Mouse (Mus musculus): ENCODE data around the gene Capn5. TPM values are rescaled to one million over a fixed set of nuclear protein-coding genes. Genes with fewer than 3 reads are reported as not detected.

Capn5 gene
- 23.6 and 29.4 TPM in 2 replicates for polyA plus RNA-seq (2015; fragmentation: Nextera tagmentation; extraction: Ambion mirVana)

DNA sequence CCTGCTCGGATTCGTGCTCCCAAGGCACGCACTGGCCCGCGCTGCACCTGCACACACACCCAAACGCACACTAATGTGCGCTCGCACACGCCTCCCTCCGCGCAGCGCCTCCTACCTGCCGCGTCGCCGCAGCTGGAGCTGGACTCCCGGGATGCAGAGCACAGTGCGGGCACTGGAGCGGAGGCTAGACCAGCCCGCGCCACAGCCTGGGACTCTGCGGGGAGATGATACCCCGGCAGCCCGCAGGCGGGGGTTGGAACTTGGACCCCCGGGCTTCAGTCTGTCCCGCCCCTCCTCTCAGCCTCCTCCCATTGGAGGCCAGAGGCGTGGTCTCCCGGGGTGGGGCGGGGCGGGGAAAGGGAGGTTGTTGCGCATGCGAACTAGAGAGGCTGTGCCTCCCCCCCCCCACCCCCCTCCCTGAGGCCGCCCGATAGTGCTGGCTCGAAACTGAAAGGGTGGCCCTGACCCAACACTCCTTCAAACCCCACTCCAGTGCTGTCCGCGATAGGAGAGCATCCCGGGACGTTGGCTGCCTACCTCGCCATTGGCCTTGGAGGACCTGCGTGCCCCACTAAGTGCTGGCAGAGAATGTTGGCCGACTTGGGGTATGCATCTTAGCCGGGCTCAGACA, at the start of gene Capn5:
Capn5 (minus strand) TSS at position 346 of the 631 bp plus-strand sequence.
- H3K27ac ChIP-seq (replicated peaks): peak within 1 kb of the TSS; percentile 67

DNA sequence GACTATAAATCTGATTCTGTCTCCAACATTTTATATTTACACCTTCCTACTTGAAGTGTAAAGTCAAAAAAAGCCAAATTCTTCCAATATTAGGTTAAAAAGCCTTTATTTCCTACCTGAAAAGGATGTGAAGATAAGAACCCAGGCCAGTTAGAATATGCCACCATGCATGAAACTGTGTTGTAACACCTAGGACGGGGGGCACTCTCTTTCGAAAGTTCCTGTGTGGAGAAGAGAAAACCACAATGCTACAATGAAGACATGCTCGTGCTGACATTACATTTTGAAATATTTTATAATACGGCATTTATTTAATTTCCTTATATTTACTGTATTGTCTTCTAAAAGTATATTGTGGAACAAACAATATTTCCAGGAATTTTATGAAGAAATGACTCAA, 45.7 kb upstream of the Capn5 start:
- Histone ChIP-seq H3K27me3 (replicated peaks) (no peaks in the 10 kb centered on the region), H3K36me3 (no peaks in the 10 kb centered on the region; the same call in 1 of the 2 replicates), H3K9me3 (replicated peaks) (no peaks in the 10 kb centered on the region), H3K27ac (replicated peaks) (no peak overlapping the region), H3K4me1 (no peaks in the 10 kb centered on the region), H3K4me3 (replicated peaks) (no peak overlapping the region), H3K9ac (replicated peaks) (no peak overlapping the region), H3K4me2 (no peak overlapping the region)
- WGBS: 92% methylated on average over 4 of the region's 4 CpGs
- ATAC-seq (ENCODE audit: low FRiP score): no peak

More for the DNA sequence above, at the start of gene Capn5:
- Histone ChIP-seq H3K4me3 (replicated peaks) (peak within 1 kb of the TSS; percentile 96), H3K9me3 (replicated peaks) (no peaks in the 10 kb centered on the region), H3K36me3 (no peaks in the 10 kb centered on the region), H3K9ac (replicated peaks) (peak within 1 kb of the TSS; percentile 89), H3K4me1 (peaks cover 38% of the 10 kb centered on the region), H3K4me2 (peak within 1 kb of the TSS; percentile 74), H3K27me3 (replicated peaks) (no peaks in the 10 kb centered on the region)
- WGBS: under 1% methylated on average over 40 of the region's 44 CpGs
- peak; percentile 88 for ATAC-seq (ENCODE audit: low FRiP score)

DNA sequence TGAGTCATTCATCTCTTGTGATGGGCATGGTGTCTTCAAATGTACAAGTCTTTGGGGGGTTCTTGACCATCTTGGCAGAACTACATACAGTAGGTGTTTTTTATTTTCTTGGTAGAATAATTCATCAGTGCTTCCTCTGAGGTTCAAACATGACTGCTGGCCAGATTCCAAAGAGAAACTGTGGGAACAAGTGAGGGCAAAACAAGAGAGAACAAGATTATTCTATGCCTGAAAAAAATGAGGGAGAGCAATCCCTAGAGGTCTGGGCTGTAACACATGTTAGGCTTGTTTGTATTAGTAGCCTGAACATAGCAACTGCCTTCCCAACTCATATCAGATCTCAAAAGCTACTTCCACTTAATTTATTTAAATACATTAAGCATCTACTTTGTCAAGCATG, 38.6 kb upstream of the Capn5 start:
- ATAC-seq (ENCODE audit: low FRiP score): no peak
- H3K4me3 ChIP-seq (replicated peaks): no peak overlapping the region

DNA sequence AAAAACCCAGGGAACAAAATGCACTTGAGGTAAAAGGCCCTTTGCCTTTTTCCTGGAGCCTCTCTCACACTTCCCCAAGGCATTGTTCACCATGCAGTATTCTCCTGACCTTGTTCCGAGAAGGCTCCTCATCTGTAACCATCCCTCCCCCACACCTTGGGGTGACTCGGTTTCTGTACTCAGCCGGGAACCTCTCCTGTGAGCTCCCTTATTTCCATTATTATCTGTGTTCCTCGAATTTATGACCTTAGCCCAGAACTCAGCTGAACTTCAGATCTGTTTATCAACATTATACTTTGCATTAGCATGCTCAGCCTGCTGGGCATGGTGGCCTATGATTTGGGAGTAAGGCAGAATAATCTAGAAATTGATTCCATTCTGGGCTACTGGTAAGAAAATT, 24.9 kb upstream of the Capn5 start:
- no peak for ATAC-seq (ENCODE audit: low FRiP score)
- 69% methylated on average over 4 of the region's 4 CpGs for WGBS
- no peak overlapping the region for H3K9ac ChIP-seq (replicated peaks)
- H3K36me3 ChIP-seq: no peaks in the 10 kb centered on the region
- H3K4me2 ChIP-seq: no peak overlapping the region
- H3K4me1 ChIP-seq: no peaks in the 10 kb centered on the region
- H3K27me3 ChIP-seq (replicated peaks): no peaks in the 10 kb centered on the region; the same call in 1 of the 2 replicates
- H3K27ac ChIP-seq (replicated peaks): no peak overlapping the region
- no peaks in the 10 kb centered on the region for H3K9me3 ChIP-seq (replicated peaks)
- no peak overlapping the region for H3K4me3 ChIP-seq (replicated peaks)

More for the DNA sequence above, 38.6 kb upstream of the Capn5 start:
- no peak overlapping the region for H3K4me2 ChIP-seq
- H3K9me3 ChIP-seq (replicated peaks): no peaks in the 10 kb centered on the region
- H3K27me3 ChIP-seq (replicated peaks): no peaks in the 10 kb centered on the region
- H3K4me1 ChIP-seq: 0 out of 2 replicates have a peak, but pooled peaks cover 3% of the 10 kb centered on the region
- no peak overlapping the region for H3K9ac ChIP-seq (replicated peaks)
- no peak overlapping the region for H3K27ac ChIP-seq (replicated peaks)
- H3K36me3 ChIP-seq: no peaks in the 10 kb centered on the region; the same call in 1 of the 2 replicates

DNA sequence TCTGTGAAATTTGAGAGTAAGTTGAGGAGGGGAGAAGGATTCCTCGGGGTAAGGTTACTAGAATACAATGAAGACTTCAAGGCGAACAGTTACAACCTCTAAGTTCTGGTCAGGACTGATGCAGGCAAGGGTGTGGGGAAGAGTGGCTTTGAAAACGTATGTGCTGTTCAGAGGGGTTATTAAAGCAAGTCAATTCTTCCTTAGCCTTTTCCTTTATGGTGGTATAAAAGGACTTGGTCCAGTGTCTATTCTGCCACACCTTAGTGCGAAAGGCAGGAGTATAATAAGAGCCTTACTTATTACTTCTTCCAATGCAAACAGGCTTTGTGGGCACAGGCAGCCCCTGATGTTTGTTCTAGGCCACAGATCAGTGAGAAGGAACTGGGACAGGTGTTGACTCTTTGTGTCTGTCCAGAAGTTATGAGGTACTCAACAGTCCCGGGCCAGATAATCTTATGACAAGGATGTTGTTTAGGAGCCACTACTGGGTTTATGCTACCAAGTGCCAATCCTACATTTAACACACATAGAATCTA, 23.5 kb upstream of the Capn5 start:
- H3K9me3 ChIP-seq (replicated peaks): no peaks in the 10 kb centered on the region
- WGBS: 80% methylated on average over 5 of the region's 5 CpGs
- no peak overlapping the region for H3K27ac ChIP-seq (replicated peaks)
- no peak overlapping the region for H3K4me3 ChIP-seq (replicated peaks)
- H3K9ac ChIP-seq (replicated peaks): no peak overlapping the region
- H3K36me3 ChIP-seq: no peaks in the 10 kb centered on the region
- peaks cover 2% of the 10 kb centered on the region; the same call in 1 of the 2 replicates for H3K27me3 ChIP-seq (replicated peaks)
- no peak overlapping the region for H3K4me2 ChIP-seq
- ATAC-seq (ENCODE audit: low FRiP score): no peak
- no peaks in the 10 kb centered on the region for H3K4me1 ChIP-seq

DNA sequence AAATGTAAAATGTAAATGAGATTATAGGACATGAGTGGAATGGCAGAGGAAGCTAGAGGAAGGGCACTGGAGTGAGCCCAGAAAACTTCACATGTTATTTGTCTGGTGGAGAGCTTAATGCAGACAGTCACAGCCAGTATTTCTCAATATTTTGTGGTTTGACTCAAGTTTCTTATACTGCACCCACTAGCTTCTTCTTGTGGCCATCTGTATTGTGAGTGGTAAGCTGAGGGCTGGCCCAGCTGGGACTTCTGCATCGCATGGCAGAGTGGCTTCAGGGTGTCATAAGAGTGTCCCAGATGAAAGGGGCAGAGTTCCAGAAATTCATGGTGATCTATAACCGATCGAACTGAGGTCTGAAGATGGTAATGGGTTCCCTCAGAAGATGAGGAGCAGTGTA, 22.3 kb upstream of the Capn5 start:
- no peak overlapping the region for H3K4me2 ChIP-seq
- 90% methylated on average over 3 of the region's 3 CpGs for WGBS
- ATAC-seq (ENCODE audit: low FRiP score): no peak
- H3K4me3 ChIP-seq (replicated peaks): no peak overlapping the region
- no peaks in the 10 kb centered on the region for H3K4me1 ChIP-seq
- H3K9me3 ChIP-seq (replicated peaks): no peaks in the 10 kb centered on the region
- H3K27me3 ChIP-seq (replicated peaks): peaks cover 12% of the 10 kb centered on the region
- H3K36me3 ChIP-seq: no peaks in the 10 kb centered on the region
- H3K9ac ChIP-seq (replicated peaks): no peak overlapping the region
- no peak overlapping the region for H3K27ac ChIP-seq (replicated peaks)

DNA sequence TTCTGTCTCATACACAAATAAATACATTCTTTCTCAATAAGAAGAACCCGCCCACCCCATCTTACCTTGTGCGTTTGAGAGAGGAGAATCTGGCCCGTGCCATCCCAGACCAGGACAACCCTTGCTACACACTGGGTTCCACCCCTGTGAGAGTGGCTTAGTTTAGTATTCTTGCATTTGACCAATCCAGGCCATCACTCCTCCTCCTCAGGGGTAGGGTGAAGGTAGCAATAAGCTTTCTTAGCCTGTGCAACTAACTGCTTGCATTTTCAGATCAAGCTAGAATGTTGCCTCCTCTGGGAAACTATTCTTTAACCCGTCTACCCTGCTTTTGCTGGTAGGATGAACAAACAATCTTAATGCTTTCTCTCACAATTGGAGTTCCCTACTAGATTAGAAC, 21.3 kb upstream of the Capn5 start, which contains the start of gene B3gnt6:
B3gnt6 (minus strand) TSS at position 101 of the 400 bp plus-strand sequence.
- H3K27ac ChIP-seq (replicated peaks): no peak within 1 kb of the TSS
- no peak within 1 kb of the TSS for H3K9ac ChIP-seq (replicated peaks)
- H3K4me1 ChIP-seq: peaks cover 3% of the 10 kb centered on the region
- H3K27me3 ChIP-seq (replicated peaks): peaks cover 22% of the 10 kb centered on the region
- WGBS: 93% methylated on average over 4 of the region's 4 CpGs
- no peaks in the 10 kb centered on the region for H3K9me3 ChIP-seq (replicated peaks)
- H3K36me3 ChIP-seq: no peaks in the 10 kb centered on the region
- ATAC-seq (ENCODE audit: low FRiP score): no peak
- no peak within 1 kb of the TSS for H3K4me2 ChIP-seq
- no peak within 1 kb of the TSS for H3K4me3 ChIP-seq (replicated peaks)

DNA sequence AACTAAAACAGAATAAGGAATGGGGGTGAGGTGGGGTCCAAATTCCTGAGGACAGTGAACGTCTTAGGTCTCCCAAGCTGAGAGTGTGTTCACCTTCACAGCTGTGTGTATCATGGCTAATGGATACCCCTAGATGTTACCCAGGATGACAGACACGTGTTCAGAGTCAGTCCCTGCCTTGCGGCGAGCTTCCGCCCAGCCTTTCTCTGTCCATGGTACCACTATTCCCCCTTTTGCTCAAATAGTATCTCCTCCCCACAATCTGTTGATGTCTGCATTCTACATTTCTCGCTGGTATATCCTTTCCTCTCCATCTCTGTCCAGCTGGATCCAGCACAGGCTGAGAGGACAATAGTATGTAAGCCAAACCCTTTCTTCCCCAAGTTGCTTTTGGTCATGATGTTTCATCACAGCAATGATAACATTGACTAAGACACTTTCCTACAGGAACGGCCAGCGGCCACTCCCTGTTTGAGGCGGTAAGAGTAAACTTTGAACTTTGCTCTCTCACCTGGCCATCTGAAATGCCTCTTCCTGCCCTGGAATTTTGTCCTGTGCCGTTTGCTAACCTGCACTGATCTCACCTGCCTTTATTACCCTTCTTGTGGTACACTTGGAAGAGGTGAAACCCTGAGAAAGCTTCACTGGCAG, 17.2 kb upstream of the Capn5 start:
- Histone ChIP-seq H3K9ac (replicated peaks) (no peak overlapping the region), H3K4me1 (peaks cover 17% of the 10 kb centered on the region), H3K27me3 (replicated peaks) (peaks cover 49% of the 10 kb centered on the region), H3K36me3 (no peaks in the 10 kb centered on the region), H3K4me3 (replicated peaks) (no peak overlapping the region), H3K9me3 (replicated peaks) (no peaks in the 10 kb centered on the region), H3K4me2 (no peak overlapping the region), H3K27ac (replicated peaks) (no peak overlapping the region)
- WGBS: 53% methylated on average over 10 of the region's 10 CpGs
- ATAC-seq (ENCODE audit: low FRiP score): no peak

DNA sequence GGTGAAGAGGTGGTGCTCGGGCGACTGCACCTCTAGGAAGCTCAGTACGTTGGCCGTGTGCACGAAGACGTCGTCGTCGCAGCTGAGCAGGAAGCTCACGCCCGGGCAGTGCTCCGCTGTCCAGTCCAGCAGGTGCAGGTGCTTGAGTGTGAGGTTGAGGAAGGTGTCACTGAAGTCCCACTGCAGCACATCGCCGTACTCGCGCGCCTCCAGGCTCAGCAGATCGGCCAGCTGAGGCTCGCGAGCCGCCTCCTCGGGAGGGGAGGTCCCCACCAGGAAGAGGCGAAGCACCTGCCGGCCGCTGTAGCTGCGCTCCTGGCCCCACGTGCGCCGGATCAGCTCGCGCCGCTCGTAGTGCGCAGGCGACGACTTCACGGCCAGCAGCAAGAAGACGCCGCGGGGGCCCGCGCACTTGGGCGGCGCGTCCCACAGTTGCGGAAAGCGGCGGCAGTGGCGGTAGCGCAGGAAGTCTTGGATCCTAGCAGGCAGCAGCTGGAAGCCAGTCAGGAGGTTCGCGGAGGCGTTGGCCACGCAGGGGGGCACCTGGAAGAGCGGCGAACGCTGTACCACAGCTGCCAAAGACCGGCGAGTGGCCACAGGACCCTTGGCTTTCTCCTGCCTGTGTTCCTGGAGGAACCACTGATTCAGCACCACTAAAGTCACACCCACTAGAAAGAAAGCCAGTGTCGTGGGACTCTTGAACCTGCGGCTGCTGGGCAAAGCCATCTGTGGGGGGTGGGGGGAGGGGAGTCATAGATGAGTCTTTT, 16.1 kb upstream of the Capn5 start:
- H3K27me3 ChIP-seq (replicated peaks): peaks cover 49% of the 10 kb centered on the region
- whole genome bisulfite sequencing: 2% methylated on average over 61 of the region's 61 CpGs

DNA sequence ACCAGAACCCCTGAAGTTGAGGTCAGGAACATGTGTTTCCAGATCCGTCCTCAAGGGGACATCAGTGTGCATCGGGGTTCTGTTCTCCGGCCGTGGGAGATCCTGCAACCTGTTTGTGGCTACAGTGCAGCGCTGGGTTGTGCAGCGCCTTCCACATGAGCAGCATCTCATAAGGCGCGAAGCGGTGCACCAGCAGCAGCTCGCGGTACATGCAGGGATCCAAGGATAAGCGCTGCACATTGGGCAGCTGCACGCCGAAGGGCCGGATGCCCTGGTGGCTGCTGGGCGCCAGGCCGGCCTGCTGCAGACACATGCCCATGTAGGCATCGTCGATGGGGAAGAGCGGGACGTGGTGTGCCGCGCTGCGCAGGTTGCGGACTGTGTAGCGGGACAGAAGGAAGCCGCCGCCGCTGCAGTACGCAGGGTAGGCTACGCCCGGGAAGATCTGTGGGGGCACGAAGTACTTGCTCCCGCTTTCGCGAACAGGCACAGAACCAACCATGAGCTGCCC, 15.5 kb upstream of the Capn5 start:
- H3K4me3 ChIP-seq (replicated peaks): peak overlapping the region; percentile 50
- ATAC-seq (ENCODE audit: low FRiP score): peak; percentile 74
- 3% methylated on average over 36 of the region's 36 CpGs for WGBS
- H3K4me2 ChIP-seq: peak overlapping the region; percentile 97
- H3K36me3 ChIP-seq: no peaks in the 10 kb centered on the region
- peak overlapping the region; percentile 44 for H3K9ac ChIP-seq (replicated peaks)
- H3K9me3 ChIP-seq (replicated peaks): no peaks in the 10 kb centered on the region
- H3K4me1 ChIP-seq: peaks cover 22% of the 10 kb centered on the region
- no peak overlapping the region for H3K27ac ChIP-seq (replicated peaks)
- H3K27me3 ChIP-seq (replicated peaks): peaks cover 49% of the 10 kb centered on the region

More for the DNA sequence above, 16.1 kb upstream of the Capn5 start:
- ATAC-seq (ENCODE audit: low FRiP score): peak; percentile 75
- H3K36me3 ChIP-seq: no peaks in the 10 kb centered on the region
- H3K4me2 ChIP-seq: peak overlapping the region; percentile 97
- peak overlapping the region; percentile 50 for H3K4me3 ChIP-seq (replicated peaks)
- H3K9ac ChIP-seq (replicated peaks): peak overlapping the region; percentile 44
- H3K9me3 ChIP-seq (replicated peaks): no peaks in the 10 kb centered on the region
- no peak overlapping the region for H3K27ac ChIP-seq (replicated peaks)
- peaks cover 22% of the 10 kb centered on the region for H3K4me1 ChIP-seq

DNA sequence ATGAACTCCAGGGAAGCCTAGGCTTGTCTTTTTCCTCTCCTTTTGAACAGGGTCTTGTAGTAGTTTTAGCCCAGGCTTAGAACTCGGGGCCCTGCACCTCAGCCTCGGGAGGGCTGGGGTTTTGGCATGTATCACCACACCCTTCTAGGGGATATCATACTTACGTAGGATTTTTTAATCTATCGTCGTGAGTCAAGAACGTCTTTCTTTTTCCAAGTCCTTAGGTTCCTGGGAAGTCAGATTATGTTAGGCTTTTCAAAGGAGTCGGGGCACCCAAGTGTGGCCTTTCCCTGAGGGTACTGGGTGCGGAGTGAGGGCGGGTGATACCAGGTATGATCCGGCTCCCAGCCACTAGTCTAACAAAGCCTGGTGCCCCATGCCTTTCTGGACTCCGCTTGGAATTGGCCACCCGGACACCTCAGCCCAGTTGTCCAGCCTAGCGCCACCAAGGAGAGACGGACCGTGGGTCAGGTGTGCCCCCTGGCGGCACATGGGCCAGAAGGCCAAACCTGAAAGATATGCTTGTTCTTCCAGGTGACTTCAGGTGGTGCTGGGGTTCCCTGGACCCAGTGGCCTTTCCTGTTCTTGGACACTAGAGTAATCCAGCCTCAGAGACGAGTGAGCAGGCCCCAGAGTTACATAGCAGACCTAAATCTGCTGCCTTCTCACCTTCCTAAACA, 13.6 kb upstream of the Capn5 start:
- Histone ChIP-seq H3K4me1 (peaks cover 22% of the 10 kb centered on the region), H3K4me3 (replicated peaks) (no peak overlapping the region), H3K9me3 (replicated peaks) (no peaks in the 10 kb centered on the region), H3K4me2 (no peak overlapping the region), H3K9ac (replicated peaks) (no peak overlapping the region), H3K36me3 (no peaks in the 10 kb centered on the region), H3K27ac (replicated peaks) (no peak overlapping the region), H3K27me3 (replicated peaks) (peaks cover 48% of the 10 kb centered on the region)
- WGBS: 74% methylated on average over 17 of the region's 17 CpGs
- no peak for ATAC-seq (ENCODE audit: low FRiP score)

Measured in neural tube, embryonic 15.5 days (tissue).